Mouse (Mus musculus): Measurements from ENCODE around the gene Trim62. TPM values are rescaled to one million over a fixed set of nuclear protein-coding genes. Genes with fewer than 3 reads are reported as not detected.

Gene Trim62
- polyA plus RNA-seq, 1 experiment, result 3.8 TPM

DNA sequence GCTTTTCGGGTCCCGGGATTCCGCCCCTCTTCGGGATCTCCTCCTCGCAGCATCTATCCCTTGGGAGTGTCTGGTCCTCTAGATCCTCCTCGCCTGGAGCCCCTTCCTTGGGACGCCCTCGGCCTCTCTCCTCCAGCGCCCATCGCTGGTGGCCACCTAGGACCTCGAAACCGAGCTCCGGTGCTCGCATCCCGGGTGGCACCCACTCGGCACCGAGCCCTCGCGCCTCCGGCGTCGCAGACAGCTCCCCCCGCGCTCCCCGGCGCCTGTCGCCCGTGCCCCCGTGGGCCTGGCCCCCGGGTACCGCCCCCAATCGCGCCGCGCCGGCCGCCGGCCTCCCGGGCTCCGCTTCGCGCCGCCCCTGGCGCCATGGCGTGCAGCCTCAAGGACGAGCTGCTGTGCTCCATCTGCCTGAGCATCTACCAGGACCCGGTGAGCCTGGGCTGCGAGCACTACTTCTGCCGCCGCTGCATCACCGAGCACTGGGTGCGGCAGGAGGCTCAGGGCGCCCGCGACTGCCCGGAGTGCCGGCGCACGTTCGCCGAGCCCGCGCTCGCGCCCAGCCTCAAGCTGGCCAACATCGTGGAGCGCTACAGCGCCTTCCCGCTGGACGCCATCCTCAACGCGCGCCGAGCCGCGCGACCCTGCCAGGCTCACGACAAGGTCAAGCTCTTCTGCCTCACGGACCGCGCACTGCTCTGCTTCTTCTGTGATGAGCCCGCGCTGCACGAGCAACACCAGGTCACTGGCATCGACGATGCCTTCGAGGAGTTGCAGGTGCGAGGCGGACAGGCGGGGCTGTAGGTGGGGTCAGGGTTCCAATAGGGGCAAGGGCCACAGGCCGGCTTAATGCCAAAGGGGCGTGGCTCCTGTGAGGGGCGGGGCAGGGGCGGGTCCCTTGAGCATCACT is 676 bp downstream of the Trim62 start:
- TF ChIP-seq POLR2A (IDR thresholded peaks at IDR 0.05; ENCODE audit: low read depth, low read length), result no peak
- TF ChIP-seq CTCF (IDR thresholded peaks at IDR 0.05; ENCODE audit: borderline replicate concordance, insufficient read depth, low read length), result no peak
- Histone ChIP-seq H3K4me3 (ENCODE audit: insufficient read depth, low read length) (peak overlapping the region; percentile 69), H3K27ac (ENCODE audit: insufficient read depth, low read length) (no peak overlapping the region), H3K4me1 (ENCODE audit: control insufficient read depth, insufficient read depth, low read length) (no peaks in the 10 kb centered on the region)

DNA sequence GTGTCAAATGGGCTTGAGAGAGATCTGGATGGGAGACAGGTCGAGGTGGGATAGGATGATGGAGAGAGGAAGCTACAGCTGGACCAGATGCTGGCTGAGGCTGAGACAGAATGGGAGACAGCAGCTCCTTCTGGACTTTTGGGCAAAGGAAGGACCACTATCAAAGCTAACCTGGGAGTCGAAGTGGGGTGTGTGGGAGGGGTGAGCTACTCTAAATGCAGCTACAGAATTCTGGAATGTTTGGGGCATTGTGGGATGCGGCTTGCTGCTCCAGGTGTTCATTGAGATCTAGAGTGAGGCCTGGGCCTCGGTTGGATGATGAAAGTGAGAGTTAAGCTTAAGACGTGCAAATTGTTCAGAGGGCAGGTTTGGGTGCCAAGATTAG is 1.3 kb downstream of the Trim62 start:
- no peaks in the 10 kb centered on the region for H3K4me1 ChIP-seq (ENCODE audit: control insufficient read depth, insufficient read depth, low read length)
- no peak overlapping the region for H3K4me3 ChIP-seq (ENCODE audit: insufficient read depth, low read length)
- H3K27ac ChIP-seq (ENCODE audit: insufficient read depth, low read length), result no peak overlapping the region
- TF ChIP-seq POLR2A (IDR thresholded peaks at IDR 0.05; ENCODE audit: low read depth, low read length) (no peak), CTCF (IDR thresholded peaks at IDR 0.05; ENCODE audit: borderline replicate concordance, insufficient read depth, low read length) (no peak)

DNA sequence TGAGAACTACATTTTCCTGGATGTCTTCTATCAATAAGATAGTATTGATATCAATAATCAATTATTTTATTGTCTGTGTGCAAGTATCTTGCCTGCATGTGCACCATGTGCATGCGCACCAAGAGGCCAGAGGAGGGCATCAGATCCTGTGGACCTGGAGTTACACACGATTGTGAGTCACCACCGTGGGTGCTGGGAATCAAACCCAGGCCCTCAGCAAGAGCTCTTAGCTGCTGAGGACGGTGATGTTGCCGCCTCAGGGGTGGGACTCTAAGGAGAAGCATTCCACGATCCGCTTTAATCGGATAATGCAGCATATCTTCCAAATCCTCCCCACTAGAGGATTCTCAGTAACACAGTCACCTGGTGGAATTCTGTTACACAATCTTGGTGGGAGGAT is 2.2 kb downstream of the Trim62 start:
- Histone ChIP-seq H3K27ac (ENCODE audit: insufficient read depth, low read length) (no peak overlapping the region), H3K4me3 (ENCODE audit: insufficient read depth, low read length) (no peak overlapping the region), H3K4me1 (ENCODE audit: control insufficient read depth, insufficient read depth, low read length) (no peaks in the 10 kb centered on the region)
- TF ChIP-seq CTCF (IDR thresholded peaks at IDR 0.05; ENCODE audit: borderline replicate concordance, insufficient read depth, low read length) (no peak), POLR2A (IDR thresholded peaks at IDR 0.05; ENCODE audit: low read depth, low read length) (no peak)

DNA sequence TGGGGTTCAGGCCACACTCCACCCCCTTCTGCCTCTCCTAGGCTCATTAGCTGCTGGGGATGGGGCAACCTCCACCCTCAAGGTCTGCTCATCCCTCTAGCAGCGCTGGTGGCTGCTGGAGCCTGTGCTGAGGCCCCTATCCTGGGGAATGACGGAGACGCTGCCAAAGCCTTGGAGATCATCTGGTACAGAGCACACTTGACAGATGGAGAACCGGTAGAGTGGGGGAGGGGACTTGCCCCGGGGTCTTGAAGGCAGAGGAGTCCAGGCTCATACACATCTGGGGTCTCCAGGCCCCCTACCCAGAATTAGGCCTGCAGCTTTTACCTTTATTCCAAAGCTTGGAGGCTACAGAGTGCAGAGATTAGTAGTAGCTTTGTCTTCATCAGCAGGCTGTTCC is 3.2 kb downstream of the Trim62 start:
- TF ChIP-seq POLR2A (IDR thresholded peaks at IDR 0.05; ENCODE audit: low read depth, low read length), result no peak
- TF ChIP-seq CTCF (IDR thresholded peaks at IDR 0.05; ENCODE audit: borderline replicate concordance, insufficient read depth, low read length), result no peak
- Histone ChIP-seq H3K27ac (ENCODE audit: insufficient read depth, low read length) (no peak overlapping the region), H3K4me3 (ENCODE audit: insufficient read depth, low read length) (no peak overlapping the region), H3K4me1 (ENCODE audit: control insufficient read depth, insufficient read depth, low read length) (no peaks in the 10 kb centered on the region)

DNA sequence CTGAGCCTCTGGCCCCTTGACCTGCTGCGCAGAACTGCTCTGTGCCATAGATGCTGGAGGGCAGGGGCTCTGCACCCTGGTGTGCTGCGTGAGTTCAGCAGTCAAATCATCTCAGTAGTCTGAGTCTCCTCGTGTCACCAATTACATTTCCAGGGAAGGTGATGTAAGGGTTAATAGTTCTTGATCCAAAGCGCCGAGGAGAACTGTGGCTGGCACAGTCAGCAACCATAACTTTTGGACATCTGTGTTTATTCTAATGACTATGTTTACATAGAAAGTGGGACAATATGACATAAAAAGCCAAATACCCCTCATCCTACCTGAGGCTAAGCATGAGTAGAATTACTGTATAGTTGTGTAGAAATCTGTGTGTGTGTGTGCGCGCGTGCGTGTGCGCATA is 3.6 kb downstream of the Trim62 start:
- TF ChIP-seq POLR2A (IDR thresholded peaks at IDR 0.05; ENCODE audit: low read depth, low read length), result no peak
- TF ChIP-seq CTCF (IDR thresholded peaks at IDR 0.05; ENCODE audit: borderline replicate concordance, insufficient read depth, low read length), result no peak
- H3K4me1 ChIP-seq (ENCODE audit: control insufficient read depth, insufficient read depth, low read length), result no peaks in the 10 kb centered on the region
- H3K27ac ChIP-seq (ENCODE audit: insufficient read depth, low read length), result no peak overlapping the region
- H3K4me3 ChIP-seq (ENCODE audit: insufficient read depth, low read length), result no peak overlapping the region

DNA sequence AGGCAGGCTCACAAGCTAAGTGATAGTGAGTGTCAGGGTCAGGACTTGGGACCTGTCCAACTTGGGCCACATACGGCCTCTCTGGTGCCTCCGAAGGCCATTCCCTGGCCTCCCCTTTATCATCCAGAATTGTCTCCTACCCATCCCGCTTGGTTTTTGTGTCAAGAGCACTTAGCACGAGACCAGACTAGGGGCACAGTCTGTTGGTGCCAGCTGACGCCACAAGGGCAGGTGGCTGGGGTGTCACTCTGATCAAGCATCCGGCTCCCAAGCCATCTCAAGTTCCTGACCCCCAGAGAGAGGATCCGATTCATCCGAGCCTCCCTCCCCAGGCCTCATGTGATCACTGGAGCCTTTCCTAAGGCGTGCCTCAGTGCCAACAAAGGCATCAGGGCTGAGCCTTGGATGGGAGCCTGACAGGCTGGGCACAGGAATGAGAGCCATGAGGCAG is 4.3 kb downstream of the Trim62 start:
- H3K4me1 ChIP-seq (ENCODE audit: control insufficient read depth, insufficient read depth, low read length), result no peaks in the 10 kb centered on the region
- no peak overlapping the region for H3K27ac ChIP-seq (ENCODE audit: insufficient read depth, low read length)
- no peak for TF ChIP-seq POLR2A (IDR thresholded peaks at IDR 0.05; ENCODE audit: low read depth, low read length)
- no peak for TF ChIP-seq CTCF (IDR thresholded peaks at IDR 0.05; ENCODE audit: borderline replicate concordance, insufficient read depth, low read length)
- H3K4me3 ChIP-seq (ENCODE audit: insufficient read depth, low read length), result no peak overlapping the region

DNA sequence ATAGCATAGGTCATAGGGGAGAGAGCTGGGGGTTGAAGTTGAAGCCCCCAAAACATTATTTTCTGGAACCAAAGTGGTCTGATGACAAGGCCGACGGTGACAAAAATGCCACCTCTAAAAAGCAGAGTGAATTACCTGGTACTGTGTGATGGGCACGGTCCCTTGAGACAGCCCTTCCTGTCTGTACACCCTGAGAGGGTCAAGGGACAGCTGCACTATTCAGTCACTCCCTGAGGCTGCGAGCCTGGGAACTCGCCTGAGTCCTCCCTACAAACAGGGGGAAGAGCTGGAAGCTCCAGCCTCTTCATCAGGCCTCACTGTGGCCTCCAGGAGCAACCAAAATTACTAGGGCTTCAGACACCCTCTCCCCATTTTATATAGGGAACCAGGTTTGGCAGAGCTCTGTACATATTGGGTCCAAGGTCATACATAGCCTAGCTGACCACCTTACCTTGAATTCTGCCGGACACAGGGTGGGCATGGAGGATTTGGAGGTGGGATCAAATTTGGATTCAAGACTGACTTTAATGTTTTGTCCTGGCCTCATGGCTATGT is 5.1 kb downstream of the Trim62 start:
- TF ChIP-seq POLR2A (IDR thresholded peaks at IDR 0.05; ENCODE audit: low read depth, low read length) (no peak), CTCF (IDR thresholded peaks at IDR 0.05; ENCODE audit: borderline replicate concordance, insufficient read depth, low read length) (no peak)
- Histone ChIP-seq H3K4me1 (ENCODE audit: control insufficient read depth, insufficient read depth, low read length) (no peaks in the 10 kb centered on the region), H3K4me3 (ENCODE audit: insufficient read depth, low read length) (no peak overlapping the region), H3K27ac (ENCODE audit: insufficient read depth, low read length) (no peak overlapping the region)

DNA sequence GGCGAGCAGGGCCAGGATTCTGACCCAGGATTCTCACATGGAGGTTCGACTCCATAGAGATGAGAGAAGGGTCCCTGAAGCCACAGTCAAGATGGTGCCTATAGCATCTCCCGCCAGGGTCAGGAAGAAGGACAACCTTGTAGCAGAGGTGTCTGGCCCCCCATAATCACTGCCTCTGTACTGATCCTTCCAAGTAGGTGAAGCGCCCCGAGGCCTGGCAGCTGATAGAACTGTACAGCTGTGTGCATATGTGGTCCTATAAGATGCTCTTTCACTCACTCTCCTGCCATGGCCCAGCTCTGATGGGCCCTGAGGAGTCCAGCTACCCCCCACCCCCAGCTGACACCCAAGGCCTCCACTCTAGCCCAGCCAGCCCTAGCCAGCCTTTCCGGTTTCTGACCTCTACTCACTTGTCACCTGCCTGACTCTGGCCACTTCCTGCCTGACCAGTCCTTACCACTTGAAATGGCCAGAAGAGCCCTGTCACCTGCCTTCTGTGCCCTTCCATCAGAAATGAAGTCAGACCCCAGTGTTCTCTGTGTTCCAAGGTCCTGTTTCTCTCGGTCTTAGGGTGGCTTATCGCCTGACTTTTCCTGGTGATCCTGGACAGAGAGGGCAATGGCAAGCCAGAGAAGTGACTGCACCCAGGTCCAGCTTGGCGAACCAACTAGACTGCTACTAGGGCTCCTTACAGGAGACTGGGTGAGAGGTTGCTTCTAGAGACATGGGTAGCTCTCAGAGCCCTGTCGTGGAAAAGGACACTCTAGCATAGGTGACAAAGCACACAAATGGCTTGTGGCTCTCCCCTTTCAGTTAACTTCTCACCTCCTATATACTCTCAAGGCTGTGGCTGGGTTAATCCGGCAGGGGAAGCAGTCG is 6.6 kb downstream of the Trim62 start:
- no peak overlapping the region for H3K27ac ChIP-seq (ENCODE audit: insufficient read depth, low read length)
- H3K4me3 ChIP-seq (ENCODE audit: insufficient read depth, low read length), result no peak overlapping the region
- TF ChIP-seq POLR2A (IDR thresholded peaks at IDR 0.05; ENCODE audit: low read depth, low read length), result no peak
- no peak for TF ChIP-seq CTCF (IDR thresholded peaks at IDR 0.05; ENCODE audit: borderline replicate concordance, insufficient read depth, low read length)
- no peaks in the 10 kb centered on the region for H3K4me1 ChIP-seq (ENCODE audit: control insufficient read depth, insufficient read depth, low read length)

DNA sequence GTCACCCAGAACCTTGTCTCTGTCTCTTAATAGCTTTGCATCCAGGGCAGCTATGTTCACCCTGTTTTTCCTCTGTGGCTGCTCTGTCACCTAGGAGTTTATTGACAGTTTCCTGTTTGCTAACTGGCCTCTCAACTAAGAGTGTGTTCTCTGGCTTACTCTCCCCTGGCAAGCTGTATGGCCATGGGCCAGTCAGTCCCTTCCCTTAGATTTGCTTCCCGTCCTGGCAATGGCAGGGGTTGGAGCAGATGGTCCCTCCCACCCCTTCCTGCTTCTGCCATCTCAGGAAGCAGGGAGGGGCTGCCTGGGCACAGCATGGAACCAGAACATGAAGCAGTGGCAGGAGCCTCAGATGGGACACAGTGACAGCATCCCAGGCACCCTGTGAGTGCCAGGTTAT is 7.8 kb downstream of the Trim62 start:
- no peak overlapping the region for H3K4me3 ChIP-seq (ENCODE audit: insufficient read depth, low read length)
- H3K4me1 ChIP-seq (ENCODE audit: control insufficient read depth, insufficient read depth, low read length), result no peaks in the 10 kb centered on the region
- H3K27ac ChIP-seq (ENCODE audit: insufficient read depth, low read length), result no peak overlapping the region
- TF ChIP-seq POLR2A (IDR thresholded peaks at IDR 0.05; ENCODE audit: low read depth, low read length), result no peak
- TF ChIP-seq CTCF (IDR thresholded peaks at IDR 0.05; ENCODE audit: borderline replicate concordance, insufficient read depth, low read length), result no peak
